8 mouse cellular contexts compared by ENCODE assay signal in genomic region chr17:56989467-56990114, GRCm38 (mm10). TPM values are rescaled to one million over a fixed set of nuclear protein-coding genes. Genes with fewer than 3 reads are reported as not detected.
A peak's percentile ranks its signal among the peaks of the same experiment; 100 is the strongest.
DNase-seq lines count a peak whose midpoint lies in the region; ATAC-seq and TF ChIP-seq lines count a peak whose summit lies in the region.

No protein-coding gene starts in this region.

- TF ChIP-seq CTCF in embryonic fibroblast, embryonic 13.5 days (IDR thresholded peaks at IDR 0.05; ENCODE audit: borderline replicate concordance, insufficient read depth, low read length): no peak

- H3K4me2 ChIP-seq in heart, embryonic 11.5 days: peak overlapping the region; percentile 91
- peak overlapping the region; percentile 56 for H3K4me2 ChIP-seq in hindbrain, embryonic 16.5 days (ENCODE audit: low read length)
- peak overlapping the region; percentile 72 for H3K4me2 ChIP-seq in limb, embryonic 15.5 days
- peak overlapping the region; percentile 70 for H3K4me2 ChIP-seq in midbrain, embryonic 14.5 days (ENCODE audit: low read length)

- peaks cover 18% of the 10 kb centered on the region for H3K36me3 ChIP-seq in heart, embryonic 11.5 days (ENCODE audit: control insufficient read depth, insufficient read depth, low read length)
- peaks cover 16% of the 10 kb centered on the region for H3K36me3 ChIP-seq in hindbrain, embryonic 16.5 days (ENCODE audit: control insufficient read depth, insufficient read depth, low read length)
- peaks cover 32% of the 10 kb centered on the region for H3K36me3 ChIP-seq in limb, embryonic 15.5 days
- H3K36me3 ChIP-seq in midbrain, embryonic 14.5 days (ENCODE audit: control insufficient read depth, insufficient read depth, low read length): peaks cover 24% of the 10 kb centered on the region

- peak overlapping the region; percentile 94 for H3K9ac ChIP-seq in heart, embryonic 11.5 days (ENCODE audit: low read depth, low read length)
- peak overlapping the region; percentile 83 for H3K9ac ChIP-seq in hindbrain, embryonic 16.5 days (ENCODE audit: low read depth, low read length)
- peak overlapping the region; percentile 42; the same call in 1 of the 2 replicates for H3K9ac ChIP-seq in limb, embryonic 15.5 days
- peak overlapping the region; percentile 84 for H3K9ac ChIP-seq in midbrain, embryonic 14.5 days (replicated peaks; ENCODE audit: low read length)

- peak overlapping the region; percentile 46; the same call in 1 of the 2 replicates for H3K27ac ChIP-seq in heart, embryonic 11.5 days (ENCODE audit: low read depth, low read length)
- H3K27ac ChIP-seq in embryonic fibroblast, embryonic 13.5 days (ENCODE audit: insufficient read depth, low read length): peak overlapping the region; percentile 34; the same call in 1 of the 2 replicates
- peak overlapping the region; percentile 88 for H3K27ac ChIP-seq in hindbrain, embryonic 16.5 days (ENCODE audit: low read depth, low read length)
- H3K27ac ChIP-seq in limb, embryonic 15.5 days: peak overlapping the region; percentile 78
- H3K27ac ChIP-seq in midbrain, embryonic 14.5 days (replicated peaks; ENCODE audit: low read depth, low read length): peak overlapping the region; percentile 82

- TF ChIP-seq POLR2A in embryonic fibroblast, embryonic 13.5 days (IDR thresholded peaks at IDR 0.05; ENCODE audit: low read depth, low read length): peak; percentile 76; the same call in 1 of the 2 replicates

- H3K4me3 ChIP-seq in heart, embryonic 11.5 days (ENCODE audit: low read depth, low read length): peak overlapping the region; percentile 85
- peak overlapping the region; percentile 66 for H3K4me3 ChIP-seq in embryonic fibroblast, embryonic 13.5 days (ENCODE audit: insufficient read depth, low read length)
- H3K4me3 ChIP-seq in hindbrain, embryonic 16.5 days (ENCODE audit: low read length): peak overlapping the region; percentile 75
- H3K4me3 ChIP-seq in limb, embryonic 15.5 days: peak overlapping the region; percentile 85
- H3K4me3 ChIP-seq in midbrain, embryonic 14.5 days (replicated peaks; ENCODE audit: low read depth, low read length): peak overlapping the region; percentile 87

- DNase-seq in heart, adult 18-20 months: no peak
- peak; percentile 92 for DNase-seq in ZHBTc4 (ENCODE audit: low read depth, low spot score)
- DNase-seq in midbrain, embryonic 14.5 days: peak; percentile 93
- peak; percentile 41 for DNase-seq in testis, postnatal 10 days (ENCODE audit: low spot score)

- no peaks in the 10 kb centered on the region for H3K27me3 ChIP-seq in heart, embryonic 11.5 days (ENCODE audit: control insufficient read depth, insufficient read depth, low read length)
- no peaks in the 10 kb centered on the region for H3K27me3 ChIP-seq in hindbrain, embryonic 16.5 days (replicated peaks; ENCODE audit: control insufficient read depth, insufficient read depth, low read length)
- H3K27me3 ChIP-seq in limb, embryonic 15.5 days: no peaks in the 10 kb centered on the region
- no peaks in the 10 kb centered on the region for H3K27me3 ChIP-seq in midbrain, embryonic 14.5 days (ENCODE audit: control insufficient read depth, insufficient read depth, low read length)

- ATAC-seq in heart, embryonic 11.5 days (replicated peaks; ENCODE audit: insufficient number of reproducible peaks, low FRiP score, low TSS enrichment): peak; percentile 85
- ATAC-seq in hindbrain, embryonic 16.5 days: peak; percentile 95
- ATAC-seq in limb, embryonic 15.5 days (ENCODE audit: insufficient number of reproducible peaks, low FRiP score, low TSS enrichment, low read depth): peak; percentile 86
- ATAC-seq in midbrain, embryonic 14.5 days (ENCODE audit: low FRiP score, low TSS enrichment): peak; percentile 93

- WGBS in heart, embryonic 11.5 days (ENCODE audit: insufficient replicate concordance): 5% methylated on average over 25 of the region's 25 CpGs
- 2% methylated on average over 25 of the region's 25 CpGs for WGBS in hindbrain, embryonic 16.5 days
- WGBS in limb, embryonic 15.5 days: 3% methylated on average over 25 of the region's 25 CpGs
- 3% methylated on average over 25 of the region's 25 CpGs for WGBS in midbrain, embryonic 14.5 days

- peaks cover 4% of the 10 kb centered on the region for H3K4me1 ChIP-seq in heart, embryonic 11.5 days (ENCODE audit: control insufficient read depth, insufficient read depth, low read length)
- no peaks in the 10 kb centered on the region for H3K4me1 ChIP-seq in embryonic fibroblast, embryonic 13.5 days (ENCODE audit: control insufficient read depth, insufficient read depth, low read length)
- peaks cover 9% of the 10 kb centered on the region for H3K4me1 ChIP-seq in hindbrain, embryonic 16.5 days (ENCODE audit: control insufficient read depth, insufficient read depth, low read depth, low read length)
- H3K4me1 ChIP-seq in limb, embryonic 15.5 days: peaks cover 12% of the 10 kb centered on the region
- peaks cover 11% of the 10 kb centered on the region for H3K4me1 ChIP-seq in midbrain, embryonic 14.5 days (ENCODE audit: control insufficient read depth, insufficient read depth, low read length)

- no peaks in the 10 kb centered on the region for H3K9me3 ChIP-seq in heart, embryonic 11.5 days (replicated peaks; ENCODE audit: control insufficient read depth, low read length)
- H3K9me3 ChIP-seq in hindbrain, embryonic 16.5 days (ENCODE audit: control insufficient read depth, low read length): no peaks in the 10 kb centered on the region
- H3K9me3 ChIP-seq in limb, embryonic 15.5 days: no peaks in the 10 kb centered on the region
- no peaks in the 10 kb centered on the region for H3K9me3 ChIP-seq in midbrain, embryonic 14.5 days (ENCODE audit: control insufficient read depth, low read length)

RNA-seq across cellular contexts. Expression of gene Clpp, which starts 0.5 kb away (rescaled TPM):
- 124 and 130 TPM in 2 replicates for polyA plus RNA-seq in heart, embryonic 11.5 days (2014; fragmentation: Nextera tagmentation; extraction: Ambion mirVana)
- 10 to 100 TPM; 80.9 to 83.1 TPM for total RNA-seq in heart, adult 18-20 months (2021)
- polyA plus RNA-seq in embryonic fibroblast, embryonic 13.5 days (2011; ENCODE audit: insufficient read length, low read depth, missing spikeins): 46.5 and 49.5 TPM in 2 replicates
- 162 and 168 TPM in 2 replicates for polyA plus RNA-seq in hindbrain, embryonic 16.5 days (2015; fragmentation: Nextera tagmentation; extraction: Ambion mirVana)
- 136 and 142 TPM in 2 replicates for polyA plus RNA-seq in limb, embryonic 15.5 days (2015; fragmentation: Nextera tagmentation; extraction: Ambion mirVana)
- 172 and 201 TPM in 2 replicates for polyA plus RNA-seq in midbrain, embryonic 14.5 days (2014; fragmentation: Nextera tagmentation; extraction: Ambion mirVana)

RNA-seq across cellular contexts. Expression of gene Alkbh7, which starts 7.5 kb away (rescaled TPM):
- 49.4 and 50.8 TPM in 2 replicates for polyA plus RNA-seq in heart, embryonic 11.5 days (2014; fragmentation: Nextera tagmentation; extraction: Ambion mirVana)
- 10 to 100 TPM; 72.4 to 78.0 TPM for total RNA-seq in heart, adult 18-20 months (2021)
- 8.2 and 8.6 TPM in 2 replicates for polyA plus RNA-seq in embryonic fibroblast, embryonic 13.5 days (2011; ENCODE audit: insufficient read length, low read depth, missing spikeins)
- polyA plus RNA-seq in hindbrain, embryonic 16.5 days (2015; fragmentation: Nextera tagmentation; extraction: Ambion mirVana): 57.8 and 64.4 TPM in 2 replicates
- 36.3 and 39.0 TPM in 2 replicates for polyA plus RNA-seq in limb, embryonic 15.5 days (2015; fragmentation: Nextera tagmentation; extraction: Ambion mirVana)
- polyA plus RNA-seq in midbrain, embryonic 14.5 days (2014; fragmentation: Nextera tagmentation; extraction: Ambion mirVana): 45.7 and 55.8 TPM in 2 replicates

RNA-seq across cellular contexts. Expression of gene Acer1, which starts 7.7 kb away (rescaled TPM):
- not detected in 2 replicates for polyA plus RNA-seq in heart, embryonic 11.5 days (2014; fragmentation: Nextera tagmentation; extraction: Ambion mirVana)
- not detected for total RNA-seq in heart, adult 18-20 months (2021)
- polyA plus RNA-seq in embryonic fibroblast, embryonic 13.5 days (2011; ENCODE audit: insufficient read length, low read depth, missing spikeins): not detected in 2 replicates
- polyA plus RNA-seq in hindbrain, embryonic 16.5 days (2015; fragmentation: Nextera tagmentation; extraction: Ambion mirVana): not detected in 2 replicates
- polyA plus RNA-seq in limb, embryonic 15.5 days (2015; fragmentation: Nextera tagmentation; extraction: Ambion mirVana): 20.5 and 24.0 TPM in 2 replicates
- not detected in 2 replicates for polyA plus RNA-seq in midbrain, embryonic 14.5 days (2014; fragmentation: Nextera tagmentation; extraction: Ambion mirVana)

RNA-seq across cellular contexts. Expression of gene Pspn, which starts 10.2 kb away (rescaled TPM):
- polyA plus RNA-seq in heart, embryonic 11.5 days (2014; fragmentation: Nextera tagmentation; extraction: Ambion mirVana): 0.50 and 0.72 TPM in 2 replicates
- not detected for total RNA-seq in heart, adult 18-20 months (2021)
- polyA plus RNA-seq in embryonic fibroblast, embryonic 13.5 days (2011; ENCODE audit: insufficient read length, low read depth, missing spikeins): not detected in 2 replicates
- polyA plus RNA-seq in hindbrain, embryonic 16.5 days (2015; fragmentation: Nextera tagmentation; extraction: Ambion mirVana): 0.64 TPM in 1 of 2 replicates, not detected in the other
- polyA plus RNA-seq in limb, embryonic 15.5 days (2015; fragmentation: Nextera tagmentation; extraction: Ambion mirVana): 0.42 TPM in 1 of 2 replicates, not detected in the other
- not detected in 2 replicates for polyA plus RNA-seq in midbrain, embryonic 14.5 days (2014; fragmentation: Nextera tagmentation; extraction: Ambion mirVana)

RNA-seq across cellular contexts. Expression of gene Gtf2f1, which starts 21.5 kb away (rescaled TPM):
- polyA plus RNA-seq in heart, embryonic 11.5 days (2014; fragmentation: Nextera tagmentation; extraction: Ambion mirVana): 40.0 and 41.3 TPM in 2 replicates
- total RNA-seq in heart, adult 18-20 months (2021): 10 to 100 TPM; 22.6 to 23.0 TPM
- 49.7 and 62.1 TPM in 2 replicates for polyA plus RNA-seq in embryonic fibroblast, embryonic 13.5 days (2011; ENCODE audit: insufficient read length, low read depth, missing spikeins)
- 60.2 and 68.0 TPM in 2 replicates for polyA plus RNA-seq in hindbrain, embryonic 16.5 days (2015; fragmentation: Nextera tagmentation; extraction: Ambion mirVana)
- polyA plus RNA-seq in limb, embryonic 15.5 days (2015; fragmentation: Nextera tagmentation; extraction: Ambion mirVana): 62.0 and 75.6 TPM in 2 replicates
- 61.3 and 63.7 TPM in 2 replicates for polyA plus RNA-seq in midbrain, embryonic 14.5 days (2014; fragmentation: Nextera tagmentation; extraction: Ambion mirVana)

Comparison
In these comparisons a context has a peak if more than half of its experiments do, and no peak if none do; other contexts are left out.
1. H3K27ac ChIP-seq: peak in every context shown above with its lines; median percentile 88 in hindbrain, embryonic 16.5 days; 82 in midbrain, embryonic 14.5 days; 78 in limb, embryonic 15.5 days; 46 in heart, embryonic 11.5 days; 34 in embryonic fibroblast, embryonic 13.5 days.
2. H3K9ac ChIP-seq: peak in every context shown above with its lines; median percentile 94 in heart, embryonic 11.5 days; 84 in midbrain, embryonic 14.5 days; 83 in hindbrain, embryonic 16.5 days; 42 in limb, embryonic 15.5 days.
3. DNase-seq: peak in ZHBTc4 (single experiment), midbrain, embryonic 14.5 days (single experiment) and testis, postnatal 10 days (single experiment); none in heart, adult 18-20 months (0 of 2).
4. RNA of gene Acer1, which starts 7.7 kb away (polyA plus RNA-seq): 20.5 to 24.0 TPM in limb, embryonic 15.5 days; not detected in heart, embryonic 11.5 days, not detected in embryonic fibroblast, embryonic 13.5 days, not detected in hindbrain, embryonic 16.5 days and not detected in midbrain, embryonic 14.5 days; every median in the first group is over 10 times any median in the second.
5. Peak in every context shown above with its lines, with median percentiles within 50 percentile points of each other: ATAC-seq, H3K4me2 ChIP-seq and H3K4me3 ChIP-seq.